Mouse (Mus musculus): ENCODE measurements at regions not wholly inside any gene's neighbourhood (a gene's known extent, or its start where the extent isn't known, plus 50 kb on each side); places are given as distances from the start of the nearest gene placed in this dataset.

DNA sequence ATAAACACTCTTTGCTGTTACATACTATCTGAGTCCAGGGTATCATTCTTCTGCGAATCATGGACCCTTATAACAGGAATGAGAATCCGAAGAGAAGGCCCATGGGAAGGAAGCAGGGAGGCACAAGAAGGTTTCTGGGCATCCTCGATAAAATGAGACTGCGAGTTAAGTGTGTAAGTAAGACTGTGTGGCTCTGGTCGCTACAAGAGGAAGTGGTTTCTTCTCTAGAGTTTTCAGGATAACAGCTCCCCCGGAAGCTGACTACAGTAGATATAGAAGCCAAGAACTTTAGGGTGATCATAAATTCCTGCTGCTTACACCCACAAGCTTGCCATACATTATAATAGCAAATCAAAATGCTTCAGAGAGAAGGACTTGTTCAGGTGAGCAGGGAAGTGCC, 111.7 kb downstream of the 1700017N19Rik start:
- TF ChIP-seq GATA1 (IDR thresholded peaks at IDR 0.05; ENCODE audit: borderline replicate concordance, low read length) = no peak
- TF ChIP-seq FLI1 (IDR thresholded peaks at IDR 0.05; ENCODE audit: low read length) = no peak

All from megakaryocyte, embryonic 14.5 days (primary cell).